Mouse (Mus musculus) heart, adult 2 months (tissue): ENCODE measurements at regions not wholly inside any gene's neighbourhood (a gene's known extent, or its start where the extent isn't known, plus 50 kb on each side); places are given as distances from the start of the nearest gene placed in this dataset.

Source experiments
- CTCF ChIP-seq: fragments of 200-600 bp; IDR thresholded peaks from 2 replicates; pipeline ENCODE4 v1.8.1; 2022; ENCODE audit warnings: antibody characterized with exemption, mild to moderate bottlenecking, moderate library complexity
- POLR2A ChIP-seq: fragments of 200-500 bp; IDR thresholded peaks from 2 replicates; pipeline ENCODE4 v1.6.1; 2011; ENCODE audit warnings: mild to moderate bottlenecking, low read depth, low read length, control low read depth; ENCODE audit not compliant: insufficient read depth

- TF ChIP-seq CTCF = no peak
- no peak for TF ChIP-seq POLR2A
Observed at GRCm38 (mm10) chr7:89035138-89035996, 368.7 kb downstream of the Tmem135 start.
